Mouse (Mus musculus): ENCODE results near the gene Taf1a. TPM values are rescaled to one million over a fixed set of nuclear protein-coding genes. Genes with fewer than 3 reads are reported as not detected.

Gene Taf1a
- total and polyA plus RNA-seq, 3 experiments, result 1.4 to 16.4 (median 10.7) TPM

DNA sequence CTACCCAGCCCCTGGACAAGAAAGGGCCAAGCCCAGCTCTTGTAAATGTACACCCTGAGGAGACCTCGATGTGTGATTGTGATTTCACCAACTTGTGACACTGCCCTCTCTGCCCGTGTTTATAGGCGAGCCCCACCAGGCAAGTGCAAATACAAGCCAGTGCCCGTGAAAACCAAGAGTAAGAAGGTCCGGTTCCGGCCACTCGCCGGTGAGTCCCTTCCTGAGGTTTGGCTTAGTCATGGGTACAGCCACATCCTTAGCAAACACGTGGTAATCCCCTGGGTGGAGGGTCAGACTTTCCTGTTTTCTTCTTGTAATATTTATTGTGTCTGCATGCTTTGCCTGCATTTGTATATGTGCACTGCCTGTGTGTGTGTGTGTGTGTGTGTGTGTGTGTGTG lies 46.1 kb downstream of the Taf1a start:
- ATAC-seq (ENCODE audit: extremely low read depth, insufficient number of reproducible peaks, low FRiP score, poor library complexity, severe bottlenecking) (no peak), DNase-seq (ENCODE audit: low spot score) (no peak)
- no peaks in the 10 kb centered on the region for H3K9me3 ChIP-seq (replicated peaks)
- no peaks in the 10 kb centered on the region for H3K36me3 ChIP-seq (replicated peaks)
- H3K4me1 ChIP-seq (ENCODE audit: insufficient read depth, low read depth, low read length), result peaks cover 3% of the 10 kb centered on the region
- TF ChIP-seq GATA2 (IDR thresholded peaks at IDR 0.05; ENCODE audit: borderline replicate concordance, low read depth, low read length) (no peak), CTCF (IDR thresholded peaks at IDR 0.05; ENCODE audit: low read depth, low read length) (no peak), POLR2AphosphoS5 (IDR thresholded peaks at IDR 0.05; ENCODE audit: insufficient replicate concordance, low read depth, low read length) (no peak), TAL1 (conservative IDR thresholded peaks at IDR 0.05; ENCODE audit: low read depth, low read length) (no peak), GATA1 (IDR thresholded peaks at IDR 0.05; ENCODE audit: borderline replicate concordance, low read length) (no peak)
- no peaks in the 10 kb centered on the region; the same call in 1 of the 2 replicates for H3K27me3 ChIP-seq (ENCODE audit: insufficient read depth, low read length)
- H3K4me3 ChIP-seq (ENCODE audit: low read depth, low read length), result no peak overlapping the region

DNA sequence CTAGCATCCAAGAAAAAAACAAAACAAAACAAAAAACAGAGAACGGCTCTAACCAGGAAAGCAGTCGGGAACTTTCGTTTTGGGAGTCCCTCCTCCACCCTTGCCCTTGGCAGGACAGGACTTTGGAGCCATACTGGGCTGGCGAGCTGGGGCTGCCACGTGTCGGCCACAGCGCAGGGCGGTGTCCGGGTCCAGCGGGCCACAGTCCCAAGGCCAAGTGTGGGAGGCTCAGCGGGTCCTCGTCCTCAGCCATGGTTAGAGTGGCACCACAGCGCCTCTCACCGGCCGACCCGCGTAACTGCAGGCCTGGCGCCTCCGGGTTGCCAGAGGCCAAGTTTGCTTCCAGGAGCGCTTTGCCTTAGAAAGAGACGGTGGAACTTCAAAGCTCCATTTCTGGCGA lies 50.3 kb downstream of the Taf1a start:
- peaks cover 3% of the 10 kb centered on the region for H3K4me1 ChIP-seq (ENCODE audit: insufficient read depth, low read depth, low read length)
- H3K9me3 ChIP-seq (replicated peaks), result peaks cover 3% of the 10 kb centered on the region; the same call in 1 of the 2 replicates
- peak overlapping the region; percentile 51; the same call in 1 of the 2 replicates for H3K4me3 ChIP-seq (ENCODE audit: low read depth, low read length)
- no peaks in the 10 kb centered on the region for H3K36me3 ChIP-seq (replicated peaks)
- no peaks in the 10 kb centered on the region for H3K27me3 ChIP-seq (ENCODE audit: insufficient read depth, low read length)
- DNase-seq (ENCODE audit: low spot score) (no peak), ATAC-seq (ENCODE audit: extremely low read depth, insufficient number of reproducible peaks, low FRiP score, poor library complexity, severe bottlenecking) (no peak)
- no peak for TF ChIP-seq GATA2 (IDR thresholded peaks at IDR 0.05; ENCODE audit: borderline replicate concordance, low read depth, low read length)
- TF ChIP-seq TAL1 (conservative IDR thresholded peaks at IDR 0.05; ENCODE audit: low read depth, low read length), result no peak
- TF ChIP-seq POLR2AphosphoS5 (IDR thresholded peaks at IDR 0.05; ENCODE audit: insufficient replicate concordance, low read depth, low read length), result no peak
- TF ChIP-seq CTCF (IDR thresholded peaks at IDR 0.05; ENCODE audit: low read depth, low read length), result no peak
- TF ChIP-seq GATA1 (IDR thresholded peaks at IDR 0.05; ENCODE audit: borderline replicate concordance, low read length), result no peak

DNA sequence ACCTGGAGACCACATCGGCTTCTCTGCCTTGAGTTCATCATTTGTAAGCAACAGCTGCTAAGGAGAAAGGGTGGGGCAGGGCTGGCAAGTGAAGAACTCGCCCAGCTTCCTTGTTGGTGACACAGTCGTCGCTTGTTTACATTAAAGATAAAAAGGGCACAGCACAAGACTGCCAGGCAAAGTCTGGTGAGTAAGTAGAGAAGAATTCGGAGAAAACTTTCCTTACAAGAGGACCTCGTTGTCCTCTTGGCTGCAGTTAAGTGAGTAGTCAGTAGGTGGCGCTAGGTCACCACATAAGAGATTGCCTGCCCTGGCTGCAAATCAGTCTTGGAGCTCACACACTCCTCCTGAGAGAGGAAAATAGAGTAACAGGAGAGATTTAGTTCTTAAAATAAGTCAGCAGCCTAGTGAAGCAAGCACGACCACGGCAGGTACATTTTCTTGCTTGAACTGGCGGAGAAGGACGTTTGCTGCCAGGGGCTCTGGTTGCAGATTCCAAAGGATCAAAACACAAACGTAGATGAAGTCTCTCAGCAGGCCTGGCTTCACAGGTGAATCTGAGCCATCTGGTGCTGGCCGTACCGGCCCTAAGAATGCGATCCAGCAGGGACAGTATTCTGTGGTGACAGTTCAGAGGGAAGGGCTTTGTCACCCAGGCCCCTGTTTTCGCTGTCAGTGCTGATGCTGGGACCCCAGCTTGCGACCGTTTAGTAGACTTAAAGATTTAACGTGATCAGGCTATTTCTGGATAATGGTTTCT lies 53.4 kb downstream of the Taf1a start:
- Histone ChIP-seq H3K36me3 (replicated peaks) (no peaks in the 10 kb centered on the region), H3K27me3 (ENCODE audit: insufficient read depth, low read length) (no peaks in the 10 kb centered on the region), H3K4me3 (ENCODE audit: low read depth, low read length) (no peak overlapping the region), H3K4me1 (ENCODE audit: insufficient read depth, low read depth, low read length) (peaks cover 3% of the 10 kb centered on the region), H3K9me3 (replicated peaks) (peaks cover 7% of the 10 kb centered on the region)
- ATAC-seq (ENCODE audit: extremely low read depth, insufficient number of reproducible peaks, low FRiP score, poor library complexity, severe bottlenecking) (peak; percentile 38; the same call in 1 of the 2 replicates), DNase-seq (ENCODE audit: low spot score) (peak; percentile 34)
- TF ChIP-seq CTCF (IDR thresholded peaks at IDR 0.05; ENCODE audit: low read depth, low read length) (peak; percentile 75), POLR2AphosphoS5 (IDR thresholded peaks at IDR 0.05; ENCODE audit: insufficient replicate concordance, low read depth, low read length) (no peak)

DNA sequence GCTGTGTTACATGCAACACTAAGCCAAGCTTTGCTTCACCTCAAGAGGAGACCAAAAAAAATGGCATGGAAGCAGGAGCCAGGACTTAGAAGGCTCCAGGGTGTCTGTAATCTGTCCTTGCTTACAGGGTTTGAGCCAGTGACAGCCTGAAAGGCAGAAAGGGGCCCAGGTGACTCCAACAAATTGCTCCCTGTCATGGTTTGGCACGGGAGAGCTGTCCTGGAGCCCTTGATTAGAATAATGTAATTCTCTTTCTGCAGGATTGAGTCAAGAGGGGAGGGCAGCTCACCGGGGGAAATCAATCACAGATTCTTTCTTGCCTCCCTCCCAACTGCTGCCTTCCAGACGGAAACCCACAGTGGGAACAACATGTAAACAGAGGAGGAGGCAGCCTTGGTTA lies 64.3 kb downstream of the Taf1a start:
- TF ChIP-seq POLR2AphosphoS5 (IDR thresholded peaks at IDR 0.05; ENCODE audit: insufficient replicate concordance, low read depth, low read length), result no peak
- no peak for TF ChIP-seq GATA2 (IDR thresholded peaks at IDR 0.05; ENCODE audit: borderline replicate concordance, low read depth, low read length)
- TF ChIP-seq TAL1 (conservative IDR thresholded peaks at IDR 0.05; ENCODE audit: low read depth, low read length), result no peak
- no peak for TF ChIP-seq GATA1 (IDR thresholded peaks at IDR 0.05; ENCODE audit: borderline replicate concordance, low read length)
- no peak for TF ChIP-seq CTCF (IDR thresholded peaks at IDR 0.05; ENCODE audit: low read depth, low read length)
- no peak for DNase-seq (ENCODE audit: low spot score)
- Histone ChIP-seq H3K27me3 (ENCODE audit: insufficient read depth, low read length) (no peaks in the 10 kb centered on the region), H3K36me3 (replicated peaks) (no peaks in the 10 kb centered on the region), H3K4me1 (ENCODE audit: insufficient read depth, low read depth, low read length) (no peaks in the 10 kb centered on the region), H3K4me3 (ENCODE audit: low read depth, low read length) (no peak overlapping the region), H3K9me3 (replicated peaks) (peaks cover 5% of the 10 kb centered on the region)
- ATAC-seq (ENCODE audit: extremely low read depth, insufficient number of reproducible peaks, low FRiP score, poor library complexity, severe bottlenecking), result no peak

Other genes with a start within 250 kb of the Taf1a start
- gene Disp1, start 167.5 kb upstream of the Taf1a start, total RNA-seq (2014; fragmentation: Nextera tagmentation), result 5.0 and 11.0 TPM in 2 replicates
- 3.0 and 3.8 TPM in 2 replicates for gene Disp1, start 167.5 kb upstream of the Taf1a start, total RNA-seq (2017)
- gene Disp1, start 167.5 kb upstream of the Taf1a start, polyA plus RNA-seq (2012), result 8.2 and 10.5 TPM in 2 replicates
- gene Aida, start 92.4 kb upstream of the Taf1a start, total RNA-seq (2014; fragmentation: Nextera tagmentation), result 29.0 and 53.4 TPM in 2 replicates
- gene Aida, start 92.4 kb upstream of the Taf1a start, total RNA-seq (2017), result 42.8 and 48.2 TPM in 2 replicates
- gene Aida, start 92.4 kb upstream of the Taf1a start, polyA plus RNA-seq (2012), result 14.3 and 16.9 TPM in 2 replicates
- gene Brox, start 91.7 kb upstream of the Taf1a start, total RNA-seq (2014; fragmentation: Nextera tagmentation), result 57.6 and 81.9 TPM in 2 replicates
- gene Brox, start 91.7 kb upstream of the Taf1a start, total RNA-seq (2017), result 85.8 and 85.9 TPM in 2 replicates
- gene Brox, start 91.7 kb upstream of the Taf1a start, polyA plus RNA-seq (2012), result 2.0 and 5.4 TPM in 2 replicates
- gene Mia3, start 19.4 kb upstream of the Taf1a start, total RNA-seq (2014; fragmentation: Nextera tagmentation), result 66.7 and 88.9 TPM in 2 replicates
- 60.9 and 72.6 TPM in 2 replicates for gene Mia3, start 19.4 kb upstream of the Taf1a start, total RNA-seq (2017)
- gene Mia3, start 19.4 kb upstream of the Taf1a start, polyA plus RNA-seq (2012), result 21.0 and 23.5 TPM in 2 replicates
- not detected in 2 replicates for gene Hhipl2, start 29.2 kb downstream of the Taf1a start, total RNA-seq (2014; fragmentation: Nextera tagmentation)
- 0.05 and 0.06 TPM in 2 replicates for gene Hhipl2, start 29.2 kb downstream of the Taf1a start, total RNA-seq (2017)
- gene Hhipl2, start 29.2 kb downstream of the Taf1a start, polyA plus RNA-seq (2012), result 0.02 TPM in 1 of 2 replicates, not detected in the other